Mouse (Mus musculus) ovary, adult 18-20 months (tissue): ENCODE results near the gene Grid2.

ENCODE experiments used
- DNase-seq: peaks from one replicate; pipeline ENCODE4 v3.0.0; 2022; ENCODE audit warnings: low spot score, mixed read lengths

Grid2 gene

GRCm38 (mm10) chr6:64730506-64731020, 1474.9 kb downstream of the Grid2 start:
- no peak for DNase-seq

- DNase-seq, result no peak
Observed at GRCm38 (mm10) chr6:64731126-64731525, 1475.5 kb downstream of the Grid2 start.

GRCm38 (mm10) chr6:64731621-64732320, 1476.1 kb downstream of the Grid2 start:
- no peak for DNase-seq

- no peak for DNase-seq
Observed at GRCm38 (mm10) chr6:64733311-64733710, 1477.6 kb downstream of the Grid2 start.

GRCm38 (mm10) chr6:64734441-64735320, 1479.0 kb downstream of the Grid2 start:
- no peak for DNase-seq

GRCm38 (mm10) chr6:64736317-64736716, 1480.6 kb downstream of the Grid2 start:
- no peak for DNase-seq

GRCm38 (mm10) chr6:64742915-64743489, 1487.3 kb downstream of the Grid2 start:
- DNase-seq, result no peak
